Mouse (Mus musculus) testis, adult 2 months (tissue): ENCODE measurements around the gene Nav3.

ENCODE experiments used
- CTCF ChIP-seq: fragments of 200-500 bp; IDR thresholded peaks from 2 replicates; pipeline ENCODE4 v1.5.1; 2012; ENCODE audit warnings: low read depth, mild to moderate bottlenecking, inconsistent platforms, low read length, moderate library complexity; ENCODE audit not compliant: control insufficient read depth, insufficient read depth, insufficient replicate concordance
- POLR2A ChIP-seq: fragments of 200-500 bp; IDR thresholded peaks from 2 replicates; pipeline ENCODE4 v1.6.1; 2012; ENCODE audit warnings: low read depth, mild to moderate bottlenecking, inconsistent platforms, low read length, moderate library complexity; ENCODE audit not compliant: control insufficient read depth

DNA sequence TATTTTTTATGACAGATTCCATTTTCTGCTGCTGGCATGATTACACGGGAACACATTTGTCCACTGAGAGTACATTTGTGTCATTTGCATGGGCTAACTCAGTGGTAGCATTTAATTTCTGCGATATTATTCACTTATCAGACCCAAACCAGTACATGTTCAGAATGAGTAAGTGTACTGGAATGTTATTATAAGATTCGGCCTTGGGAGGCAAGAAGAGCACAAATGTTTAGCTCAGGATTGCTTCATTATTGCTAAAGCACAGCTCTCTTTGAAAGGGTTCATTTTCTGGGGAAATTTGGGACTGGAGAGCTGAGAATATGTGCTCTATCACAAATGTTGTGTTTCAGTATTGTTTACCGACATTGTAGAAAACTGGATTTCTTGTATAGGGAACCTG, 788.6 kb downstream of the Nav3 start:
- TF ChIP-seq POLR2A = no peak
- no peak for TF ChIP-seq CTCF
